Mouse (Mus musculus) right cerebral cortex, postnatal 14 days (tissue): ENCODE data around the gene a.
A peak's percentile ranks its signal among the peaks of the same experiment; 100 is the strongest.
"Not testable (repeated sequence)": the region's sequence is repeated elsewhere in the genome, so short reads cannot be mapped to it uniquely, and the experiment has no call there.

ENCODE experiments used
- DNase-seq: peaks from one replicate; pipeline ENCODE4 v3.0.0; 2022

The a gene

GRCm38 (mm10) chr2:154933884-154934283 is 142.7 kb downstream of the a start:
- DNase-seq = no peak

- no peak for DNase-seq
These were observed 144.9 kb downstream of the a start for GRCm38 (mm10) chr2:154936106-154936505.

- no peak for DNase-seq
These were observed 145.4 kb downstream of the a start for GRCm38 (mm10) chr2:154936536-154937155.

- no peak for DNase-seq
These were observed 146.6 kb downstream of the a start for GRCm38 (mm10) chr2:154937547-154938390.

GRCm38 (mm10) chr2:154941952-154942351 is 150.8 kb downstream of the a start:
- DNase-seq = no peak

GRCm38 (mm10) chr2:154942546-154942945 is 151.3 kb downstream of the a start:
- DNase-seq = no peak

GRCm38 (mm10) chr2:154943101-154943500 is 151.9 kb downstream of the a start:
- peak; percentile 83 for DNase-seq

GRCm38 (mm10) chr2:154946921-154947320 is 155.7 kb downstream of the a start:
- no peak for DNase-seq

GRCm38 (mm10) chr2:154949352-154949751 is 158.2 kb downstream of the a start:
- DNase-seq = no peak

- no peak for DNase-seq
These were observed 158.7 kb downstream of the a start for GRCm38 (mm10) chr2:154949877-154950276.

GRCm38 (mm10) chr2:154950601-154951000 is 159.4 kb downstream of the a start:
- DNase-seq = no peak

GRCm38 (mm10) chr2:154959486-154959885 is 168.3 kb downstream of the a start:
- no peak for DNase-seq

GRCm38 (mm10) chr2:154959909-154960308 is 168.7 kb downstream of the a start:
- DNase-seq = no peak

- DNase-seq = no peak
These were observed 172.0 kb downstream of the a start for GRCm38 (mm10) chr2:154963176-154963575.

- DNase-seq = not testable (repeated sequence)
These were observed 178.7 kb downstream of the a start for GRCm38 (mm10) chr2:154969740-154970397.

GRCm38 (mm10) chr2:154971919-154972692 is 180.9 kb downstream of the a start:
- DNase-seq = no peak

GRCm38 (mm10) chr2:154972981-154973380 is 181.8 kb downstream of the a start:
- no peak for DNase-seq

GRCm38 (mm10) chr2:154986609-154987008 is 195.4 kb downstream of the a start:
- DNase-seq = no peak

- DNase-seq = no peak
These were observed 200.2 kb downstream of the a start for GRCm38 (mm10) chr2:154991411-154991810.

- no peak for DNase-seq
These were observed 200.9 kb downstream of the a start for GRCm38 (mm10) chr2:154992083-154992482.

- no peak for DNase-seq
These were observed 214.3 kb downstream of the a start for GRCm38 (mm10) chr2:155005491-155005890.

GRCm38 (mm10) chr2:155011086-155011656 is 220.0 kb downstream of the a start:
- no peak for DNase-seq

GRCm38 (mm10) chr2:155012991-155013390 is 221.8 kb downstream of the a start:
- no peak for DNase-seq
